Mouse (Mus musculus) mouse trophoblast stem cell (cell line): ENCODE measurements around the gene Tshz2.

Experiments used
- in situ Hi-C, 2 experiments: fragments of 300-500 bp; cut with MseI, MboI; formaldehyde crosslinking; loops; 2 replicates in 1 of 2; 3 replicates in 1 of 2; pipeline ENCODE4 v1.15.1; 2025

The Tshz2 gene

GRCm38 (mm10) chr2:169935642-169936041, 302.8 kb downstream of the Tshz2 start:
- in situ Hi-C loops, result no loop called here

GRCm38 (mm10) chr2:169940297-169941142, 307.7 kb downstream of the Tshz2 start:
- in situ Hi-C loops, result no loop called here

- in situ Hi-C loops, result no loop called here
Measured at GRCm38 (mm10) chr2:169943727-169944126, 310.9 kb downstream of the Tshz2 start.

GRCm38 (mm10) chr2:169948139-169948538, 315.3 kb downstream of the Tshz2 start:
- in situ Hi-C loops, result no loop called here

- in situ Hi-C loops, result no loop called here
Measured at GRCm38 (mm10) chr2:169951041-169951440, 318.2 kb downstream of the Tshz2 start.

- in situ Hi-C loops, result no loop called here
Measured at GRCm38 (mm10) chr2:169952981-169953380, 320.2 kb downstream of the Tshz2 start.

- in situ Hi-C loops, result no loop called here
Measured at GRCm38 (mm10) chr2:169958736-169959573, 326.1 kb downstream of the Tshz2 start.

GRCm38 (mm10) chr2:169961463-169962230, 328.8 kb downstream of the Tshz2 start:
- in situ Hi-C loops, result no loop called here

- in situ Hi-C loops, result no loop called here
Measured at GRCm38 (mm10) chr2:169962231-169962600, 329.4 kb downstream of the Tshz2 start.

GRCm38 (mm10) chr2:169962776-169963175, 330.0 kb downstream of the Tshz2 start:
- in situ Hi-C loops, result no loop called here

- in situ Hi-C loops, result no loop called here
Measured at GRCm38 (mm10) chr2:169970481-169970880, 337.7 kb downstream of the Tshz2 start.

GRCm38 (mm10) chr2:169982925-169983324, 350.1 kb downstream of the Tshz2 start:
- in situ Hi-C loops, result no loop called here

- in situ Hi-C loops, result no loop called here
Measured at GRCm38 (mm10) chr2:169987186-169987585, 354.4 kb downstream of the Tshz2 start.

- in situ Hi-C loops, result no loop called here
Measured at GRCm38 (mm10) chr2:169989186-169989585, 356.4 kb downstream of the Tshz2 start.

- in situ Hi-C loops, result no loop called here
Measured at GRCm38 (mm10) chr2:169990991-169991390, 358.2 kb downstream of the Tshz2 start.

GRCm38 (mm10) chr2:169995987-169996386, 363.2 kb downstream of the Tshz2 start:
- in situ Hi-C loops, result no loop called here

- in situ Hi-C loops, result no loop called here
Measured at GRCm38 (mm10) chr2:169996501-169997237, 363.9 kb downstream of the Tshz2 start.

GRCm38 (mm10) chr2:169997276-169998049, 364.6 kb downstream of the Tshz2 start:
- in situ Hi-C loops, result no loop called here

GRCm38 (mm10) chr2:169998878-169999337, 366.1 kb downstream of the Tshz2 start:
- in situ Hi-C loops, result no loop called here
